Mouse (Mus musculus) spleen, adult 18-20 months (tissue): ENCODE data around the gene Zfp53.

Experiments
- DNase-seq, 2 experiments: peaks; one replicate each; pipeline ENCODE4 v3.0.0; 2022; ENCODE audit warnings: mixed read lengths in 2 of 2

Zfp53 gene

DNA sequence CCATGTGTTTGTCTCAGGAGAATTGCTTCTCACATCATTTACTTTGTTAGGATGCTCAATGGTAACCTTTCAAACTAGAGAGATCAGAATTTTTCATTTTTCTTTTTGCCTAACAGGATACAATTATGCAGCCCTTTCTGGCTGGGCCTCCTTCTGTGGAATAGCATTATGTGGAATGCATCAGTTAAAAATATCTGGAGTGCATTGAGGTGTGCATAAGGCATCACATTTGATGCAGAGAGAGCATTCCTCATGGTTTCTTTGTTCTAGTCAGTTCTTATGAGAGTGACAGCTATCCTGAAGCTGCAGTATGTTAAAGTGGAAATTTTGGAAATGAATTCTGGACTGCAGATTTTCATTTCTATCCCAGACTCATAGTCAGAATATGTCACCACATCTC is 37.5 kb downstream of the Zfp53 start:
- no peak for DNase-seq

DNA sequence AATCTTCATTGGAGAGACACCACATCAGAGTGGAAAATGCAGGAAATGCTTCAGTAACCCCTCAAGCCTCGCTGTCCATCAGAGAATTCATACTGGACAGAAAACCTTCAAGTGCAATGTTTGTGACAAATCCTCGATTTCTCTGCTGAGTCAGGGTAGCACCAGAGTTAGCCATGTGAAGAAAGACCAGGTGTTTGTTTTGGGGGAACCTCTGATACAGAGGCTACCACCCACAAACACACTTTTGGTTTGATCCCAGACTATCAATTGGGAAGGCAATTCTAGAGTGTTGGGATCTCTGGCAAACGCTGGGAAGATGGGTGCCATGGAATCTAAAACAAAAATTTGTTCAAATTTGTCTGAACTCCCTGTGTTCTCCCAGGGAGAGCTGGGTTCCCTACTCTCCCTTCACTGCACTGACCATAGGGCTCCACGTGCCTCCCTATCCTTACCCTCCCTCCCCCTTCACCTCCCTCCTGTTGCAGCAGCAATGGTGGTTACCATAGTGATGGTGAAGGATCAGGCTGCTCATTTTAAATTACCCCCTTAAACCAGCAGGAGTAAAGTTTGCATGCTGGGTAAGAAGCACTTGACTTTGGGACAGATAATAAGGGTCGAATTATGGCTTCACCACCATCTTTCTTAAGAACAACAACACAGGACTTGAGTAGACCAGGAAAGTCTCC is 42.0 kb downstream of the Zfp53 start:
- no peak for DNase-seq

DNA sequence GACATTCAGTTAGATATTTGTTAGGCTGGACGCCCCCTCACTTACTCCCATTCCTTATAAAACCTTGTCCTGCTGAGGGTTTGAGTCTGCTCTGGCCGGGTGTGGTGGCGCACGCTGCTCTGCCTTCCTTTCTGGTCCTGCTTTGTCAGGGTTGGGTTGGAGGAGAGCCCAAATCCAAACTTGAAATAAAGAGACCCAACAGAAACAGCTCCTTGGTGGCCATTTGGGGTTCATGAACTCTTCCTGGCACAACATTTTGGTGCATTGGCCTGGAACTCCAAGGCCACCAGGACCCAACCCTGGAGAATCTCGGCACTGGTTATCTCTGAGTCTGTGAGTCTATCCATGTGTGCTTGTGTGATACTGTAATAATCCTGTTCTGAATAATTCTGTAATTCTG is 42.8 kb downstream of the Zfp53 start:
- no peak for DNase-seq

GRCm38 (mm10) chr17:21532101-21532951 is 43.5 kb downstream of the Zfp53 start:
- DNase-seq = peak; percentile 39 to 63

DNA sequence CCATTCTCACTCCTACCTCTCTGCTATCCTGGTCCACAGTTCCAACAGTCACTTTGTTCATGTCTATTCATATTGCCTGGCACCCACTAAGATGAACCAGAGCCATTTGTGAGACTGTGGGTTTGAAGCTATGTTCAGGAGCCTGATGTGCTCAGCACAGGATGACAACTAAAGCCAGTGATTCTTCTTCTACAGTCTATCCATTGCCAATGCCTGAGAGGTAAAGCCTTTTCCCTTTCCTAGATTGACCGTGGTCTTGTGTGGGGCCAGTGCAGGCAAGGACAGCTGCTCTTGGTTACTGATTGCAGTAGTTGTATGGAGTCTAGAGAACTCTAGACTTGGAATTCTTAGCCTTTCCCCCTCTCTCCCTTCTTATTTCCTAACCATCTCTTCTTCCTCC is 45.2 kb downstream of the Zfp53 start:
- DNase-seq = peak in 1 of 2 experiments; percentile 7

- DNase-seq = peak in 1 of 2 experiments; percentile 16
Observed at GRCm38 (mm10) chr17:21534460-21535095, 45.8 kb downstream of the Zfp53 start.

GRCm38 (mm10) chr17:21535096-21536001 is 46.6 kb downstream of the Zfp53 start, which contains the start of gene Zfp52:
TSS of gene Zfp52 (plus strand) at chr17:21535539.
- DNase-seq = peak; percentile 63 to 72

- DNase-seq = no peak
Observed at GRCm38 (mm10) chr17:21536096-21536495, 47.3 kb downstream of the Zfp53 start.

DNA sequence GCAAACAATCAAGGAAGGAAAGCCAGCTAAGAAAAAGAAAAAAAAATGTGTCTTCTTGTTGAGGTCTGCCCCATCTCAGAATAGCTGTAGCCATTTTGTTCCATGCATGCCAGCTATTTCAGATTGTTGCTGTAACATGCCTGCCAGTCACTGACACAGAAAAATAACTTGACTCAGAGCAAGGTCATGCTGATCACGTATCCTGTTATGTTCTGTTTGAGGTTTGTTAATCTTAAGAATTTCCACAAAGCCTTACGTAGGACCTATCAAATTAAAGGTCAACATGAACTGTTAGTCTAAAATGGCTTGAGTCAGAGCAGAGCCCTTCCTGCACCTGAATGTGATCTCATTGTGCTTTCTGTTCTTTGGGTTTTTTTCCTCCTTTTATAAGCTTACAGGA is 47.9 kb downstream of the Zfp53 start:
- no peak for DNase-seq

DNA sequence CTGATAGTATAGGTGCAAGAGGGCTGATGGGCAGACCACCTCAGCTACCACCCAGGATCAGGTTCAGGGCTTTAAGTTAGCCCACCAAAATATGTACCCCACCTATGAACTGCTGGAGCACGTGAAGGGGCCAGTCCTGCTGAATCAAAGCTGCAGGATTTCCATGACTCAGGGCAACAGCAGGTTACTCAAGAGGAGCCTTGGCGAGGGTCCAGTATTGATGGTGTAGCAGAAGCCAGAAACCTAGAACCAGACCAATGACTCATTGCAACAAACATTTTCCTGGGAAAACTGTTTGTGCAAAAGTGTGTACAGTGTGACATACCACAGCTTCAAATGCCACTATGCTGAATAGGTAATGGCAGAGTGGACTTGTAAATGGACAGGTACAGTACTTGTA is 69.0 kb downstream of the Zfp53 start:
- DNase-seq = no peak
